Mouse (Mus musculus) bone marrow macrophage, adult 2 months (primary cell): ENCODE measurements around the gene 4930412O13Rik.

Source experiments
- CTCF ChIP-seq: IDR thresholded peaks from 2 replicates; pipeline ENCODE4 v1.5.1; 2012; ENCODE audit warnings: low read depth, mild to moderate bottlenecking, low read length, moderate library complexity
- POLR2A ChIP-seq: IDR thresholded peaks from 2 replicates; pipeline ENCODE4 v1.6.1; 2012; ENCODE audit warnings: mild to moderate bottlenecking, low read depth, low read length, borderline replicate concordance

GRCm38 (mm10) chr2:9893272-9893953 is 12.4 kb downstream of the 4930412O13Rik start:
- TF ChIP-seq CTCF (no peak), POLR2A (no peak)
